In the genomic region with DNA sequence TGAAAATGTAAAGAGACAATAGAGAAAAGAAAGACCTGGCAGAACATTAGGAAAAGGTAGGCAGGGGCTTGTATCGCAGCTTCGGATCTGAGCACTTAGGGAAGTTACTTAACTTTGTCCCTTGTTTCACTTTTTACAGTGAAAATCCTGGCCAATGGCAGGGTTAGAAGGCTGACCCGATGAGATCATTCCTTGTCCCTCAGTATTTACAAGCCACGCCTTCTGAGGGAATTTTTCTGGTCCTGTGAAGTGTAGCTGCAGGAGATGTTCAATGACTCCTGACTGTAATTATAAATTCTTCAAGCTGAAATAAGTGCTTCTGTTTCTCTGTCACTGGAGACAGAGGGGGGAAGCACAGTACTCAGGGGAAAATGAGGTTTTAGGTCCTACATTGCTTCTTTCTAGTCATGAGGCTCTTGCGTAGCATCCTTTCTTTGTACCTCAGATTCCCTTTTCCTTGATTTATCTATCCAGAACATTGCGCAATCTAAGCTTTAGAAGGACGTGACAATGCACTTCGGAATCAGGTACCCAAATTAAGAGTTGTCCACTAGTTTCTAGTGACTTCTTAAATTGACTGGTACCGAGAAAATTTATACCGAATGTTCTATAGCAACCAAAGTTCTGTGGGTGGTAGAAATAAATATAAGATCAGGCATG, we compare ENCODE assay signal across 33 mouse cellular contexts. TPM values are rescaled to one million over a fixed set of nuclear protein-coding genes. Genes with fewer than 3 reads are reported as not detected.
DNase-seq lines count a peak whose midpoint lies in the region; ATAC-seq and TF ChIP-seq lines count a peak whose summit lies in the region.
"Had no signal": no experiment of that assay in that cellular context is flagged by ENCODE, and none has a peak within 500 bp of the region (broad histone marks: within the 10 kb centered on the region; RNA-seq: fewer than 3 reads in every experiment).

No protein-coding gene starts in this region.

- TF ChIP-seq POLR2A in lung, adult 2 months (IDR thresholded peaks at IDR 0.05; ENCODE audit: borderline replicate concordance, extremely low read depth, low read depth, low read length), result no peak

- DNase-seq in lung, postnatal 10 days, result no peak
- DNase-seq in lung, postnatal 36 days, result peak; percentile 16
- DNase-seq in lung, adult 2 months, result no peak
- DNase-seq in Patski (ENCODE audit: low read depth, low spot score), result peak; percentile 60
- DNase-seq in frontal cortex, postnatal 14 days (ENCODE audit: low spot score in 2 of 2), result no peak
- DNase-seq in layer of hippocampus, adult 8-10 months (ENCODE audit: low spot score in 2 of 2), result no peak
- DNase-seq: adrenal gland, adult 8-10 months; adrenal gland, postnatal 25 days; cerebellum, adult 11-12 months; cerebellum, adult 8-10 months; cerebellum, postnatal 10 days; cerebellum, postnatal 36 days; embryo, embryonic 11 days; gastrocnemius, postnatal 10 days; gastrocnemius, postnatal 36 days; heart, postnatal 10 days; heart, postnatal 36 days had no signal

- POLR2A ChIA-PET in Patski (lab: Charles Lee), result interaction anchor here (0.8 kb wide), 1 partner anchor 22 kb away, joined by 3 read pairs; no protein-coding TSS in a partner anchor

- no peak overlapping the region for H3ac ChIP-seq in C2C12 (ENCODE audit: control insufficient read depth, insufficient read length, low read depth)

- ATAC-seq in lung, embryonic 16.5 days (ENCODE audit: low read depth), result peak; percentile 51; the same call in 1 of the 2 replicates
- ATAC-seq in Patski, result peak; percentile 71
- ATAC-seq: activated CD4-positive, CD25-positive, alpha-beta regulatory T cell, adult 4 months; forebrain, embryonic 15.5 days; hindbrain, embryonic 16.5 days had no signal

- no peaks in the 10 kb centered on the region for H3K27me3 ChIP-seq in lung, embryonic 16.5 days (ENCODE audit: control insufficient read depth, insufficient read depth, low read depth, low read length)
- no peaks in the 10 kb centered on the region for H3K27me3 ChIP-seq in C2C12 (ENCODE audit: control insufficient read depth, insufficient read depth, insufficient read length)
- no peaks in the 10 kb centered on the region for H3K27me3 ChIP-seq in Patski
- H3K27me3 ChIP-seq: CH12.LX; embryonic facial prominence, embryonic 13.5 days; forebrain, embryonic 12.5 days; forebrain, embryonic 15.5 days; heart, embryonic 15.5 days; hindbrain, embryonic 13.5 days had no signal

- CTCF ChIA-PET in Patski (lab: Charles Lee), result interaction anchor here (1.2 kb wide), 2 partner anchors 23 to 32 kb away, joined by 3 read pairs; no protein-coding TSS in a partner anchor

- no peaks in the 10 kb centered on the region for H3K36me3 ChIP-seq in lung, embryonic 16.5 days (ENCODE audit: control insufficient read depth, insufficient read depth, low read length)
- H3K36me3 ChIP-seq in C2C12 (ENCODE audit: control insufficient read depth, insufficient read depth), result peaks cover 15% of the 10 kb centered on the region
- H3K36me3 ChIP-seq: embryonic facial prominence, embryonic 10.5 days; forebrain, embryonic 12.5 days; forebrain, embryonic 15.5 days; G1E; heart, embryonic 15.5 days; hindbrain, embryonic 10.5 days; hindbrain, embryonic 13.5 days had no signal

- H3K27ac ChIP-seq in lung, embryonic 16.5 days (ENCODE audit: low read length), result no peak overlapping the region
- H3K27ac ChIP-seq: embryonic facial prominence, embryonic 10.5 days; embryonic facial prominence, embryonic 13.5 days; forebrain, embryonic 12.5 days; forebrain, embryonic 15.5 days; heart, embryonic 15.5 days; hindbrain, embryonic 10.5 days; hindbrain, embryonic 13.5 days had no signal

- H3K9me3 ChIP-seq in lung, embryonic 16.5 days (ENCODE audit: control insufficient read depth, low read length), result no peaks in the 10 kb centered on the region
- H3K9me3 ChIP-seq: embryonic facial prominence, embryonic 10.5 days; embryonic facial prominence, embryonic 13.5 days; forebrain, embryonic 12.5 days; forebrain, embryonic 15.5 days; heart, embryonic 12.5 days; heart, embryonic 15.5 days; hindbrain, embryonic 10.5 days; hindbrain, embryonic 13.5 days had no signal

- TF ChIP-seq CTCF in lung, adult 2 months (IDR thresholded peaks at IDR 0.05; ENCODE audit: insufficient read depth, low read length), result no peak
- no peak for TF ChIP-seq CTCF in C2C12 (IDR thresholded peaks at IDR 0.05; ENCODE audit: control insufficient read depth, insufficient read depth, insufficient read length)
- TF ChIP-seq CTCF in Patski (IDR thresholded peaks at IDR 0.05), result no peak

- no peak overlapping the region for H3K4me2 ChIP-seq in lung, embryonic 16.5 days (ENCODE audit: low read depth, low read length)
- H3K4me2 ChIP-seq: embryonic facial prominence, embryonic 13.5 days; forebrain, embryonic 12.5 days; forebrain, embryonic 15.5 days; heart, embryonic 12.5 days; heart, embryonic 15.5 days; hindbrain, embryonic 13.5 days had no signal

- no peak overlapping the region for H3K9ac ChIP-seq in lung, embryonic 16.5 days (ENCODE audit: low read length)
- H3K9ac ChIP-seq: embryonic facial prominence, embryonic 13.5 days; forebrain, embryonic 12.5 days; forebrain, embryonic 15.5 days; heart, embryonic 12.5 days; heart, embryonic 15.5 days; hindbrain, embryonic 13.5 days had no signal

- in situ Hi-C loops in Patski (cut with MboI; ENCODE audit: low pct_unique_long_range_greater_than_20kb), result no loop called here

- no peak overlapping the region for H3K4me3 ChIP-seq in lung, embryonic 16.5 days (ENCODE audit: low read length)
- H3K4me3 ChIP-seq in lung, adult 2 months (replicated peaks; ENCODE audit: extremely low read depth, low read depth, low read length), result no peak overlapping the region
- H3K4me3 ChIP-seq in C2C12 (ENCODE audit: insufficient read depth, poor library complexity, severe bottlenecking), result no peak overlapping the region
- H3K4me3 ChIP-seq: embryonic facial prominence, embryonic 10.5 days; embryonic facial prominence, embryonic 13.5 days; erythroblast, embryonic 14.5 days; forebrain, embryonic 12.5 days; forebrain, embryonic 15.5 days; heart, embryonic 12.5 days; heart, embryonic 15.5 days; hindbrain, embryonic 10.5 days; hindbrain, embryonic 13.5 days had no signal

- WGBS in lung, embryonic 16.5 days, result 74% methylated on average over 10 of the region's 10 CpGs
- WGBS in lung, adult 2 months, result 74% methylated on average over 10 of the region's 10 CpGs

- H3K79me2 ChIP-seq in C2C12 (ENCODE audit: control insufficient read depth, insufficient read depth), result no peaks in the 10 kb centered on the region

- H3K4me1 ChIP-seq in lung, embryonic 16.5 days (replicated peaks; ENCODE audit: control insufficient read depth, insufficient read depth, low read length), result no peaks in the 10 kb centered on the region
- 0 out of 2 replicates have a peak, but pooled peaks cover 2% of the 10 kb centered on the region for H3K4me1 ChIP-seq in lung, adult 2 months (ENCODE audit: control insufficient read depth, insufficient read depth, low read length)
- H3K4me1 ChIP-seq: embryonic facial prominence, embryonic 10.5 days; forebrain, embryonic 12.5 days; forebrain, embryonic 15.5 days; heart, embryonic 12.5 days; heart, embryonic 15.5 days; hindbrain, embryonic 10.5 days; hindbrain, embryonic 13.5 days had no signal

- no peaks in the 10 kb centered on the region for H3K79me3 ChIP-seq in C2C12 (ENCODE audit: low read depth)

TF ChIP-seq in C2C12, 6 proteins besides CTCF, POLR2A, EP300 and RAD21:
- no peak for TF ChIP-seq FOSL1 (IDR thresholded peaks at IDR 0.05; ENCODE audit: insufficient read depth, low read length, poor library complexity, severe bottlenecking)
- TF ChIP-seq CEBPB (IDR thresholded peaks at IDR 0.05; ENCODE audit: low read depth), result peak; percentile 78

RNA-seq across cellular contexts. Expression of gene Tnc, which starts 25.8 kb away (rescaled TPM):
- polyA plus RNA-seq in lung, embryonic 16.5 days (2015; fragmentation: Nextera tagmentation; extraction: Ambion mirVana), result 41.8 and 45.2 TPM in 2 replicates
- 6.6 and 7.3 TPM in 2 replicates for polyA plus RNA-seq in lung, adult 2 months (2012; rRNA removed)
- 29.5 TPM for polyA plus RNA-seq in C2C12 (2012; fragmentation: generic; extraction: Trizol)
- polyA plus RNA-seq in Patski (2021), result 40.2 TPM
- total RNA-seq in layer of hippocampus, adult 8-10 months (2022), result 1 to 10 TPM; 2.1 to 4.3 (median 2.7) TPM
- total RNA-seq: granulocyte monocyte progenitor cell, adult 5-6 weeks had no signal
- polyA plus RNA-seq: erythroblast, embryonic 14.5 days; G1E had no signal

Comparison
In these comparisons a context has a peak if more than half of its experiments do, and no peak if none do; other contexts are left out.
1. DNase-seq: peak in lung, postnatal 36 days (single experiment) and Patski (single experiment); none in lung, postnatal 10 days (single experiment), lung, adult 2 months (single experiment), frontal cortex, postnatal 14 days (0 of 2) and layer of hippocampus, adult 8-10 months (0 of 2).